Mouse (Mus musculus) small intestine, adult 2 months (tissue): ENCODE measurements around the gene Cisd3.

Experiments
- CTCF ChIP-seq: fragments of 200-500 bp; IDR thresholded peaks from 2 replicates; pipeline ENCODE4 v1.5.1; 2012; ENCODE audit warnings: low read depth, mild to moderate bottlenecking, control low read depth, inconsistent platforms, low read length, moderate library complexity, mixed read lengths; ENCODE audit not compliant: insufficient replicate concordance, insufficient read length; ENCODE audit errors: extremely low read depth
- POLR2A ChIP-seq: fragments of 200-500 bp; IDR thresholded peaks from 2 replicates; pipeline ENCODE4 v1.6.1; 2012; ENCODE audit warnings: low read depth, mild to moderate bottlenecking, control low read depth, inconsistent platforms, low read length, moderate library complexity

- TF ChIP-seq POLR2A (no peak), CTCF (no peak)
Observed at GRCm38 (mm10) chr11:97697891-97698529, 12.4 kb downstream of the Cisd3 start.
